Comparison of ENCODE assay signal across 8 mouse cellular contexts in the genomic region with DNA sequence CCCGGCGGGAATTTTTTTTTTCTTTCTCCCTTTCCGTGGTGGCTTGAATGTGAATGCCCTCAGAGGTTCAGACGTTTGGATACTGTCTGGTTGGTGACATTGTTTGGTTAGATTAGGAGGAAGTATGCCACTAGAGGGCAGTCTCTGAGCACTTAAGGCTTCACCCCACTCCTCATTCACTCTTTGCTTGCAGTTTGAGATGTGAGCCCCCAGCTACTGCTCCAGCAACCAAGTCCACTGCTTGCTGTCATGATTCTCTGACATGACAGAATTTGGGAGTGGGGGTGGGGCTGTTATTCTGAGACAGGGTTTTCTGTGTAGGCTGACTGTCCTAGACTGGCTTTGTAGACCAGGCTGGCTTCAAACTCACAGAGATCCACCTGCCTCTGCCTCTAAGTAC. TPM values are rescaled to one million over a fixed set of nuclear protein-coding genes. Genes with fewer than 3 reads are reported as not detected.
DNase-seq lines count a peak whose midpoint lies in the region; ATAC-seq lines count a peak whose summit lies in the region.

No protein-coding gene starts in this region.

- ATAC-seq in cerebellum, adult (ENCODE audit: insufficient number of reproducible peaks, low FRiP score, low TSS enrichment) = no peak
- peak; percentile 39; the same call in 1 of the 2 replicates for ATAC-seq in neutrophil, adult 5-6 weeks (ENCODE audit: extremely low read depth, insufficient number of reproducible peaks, low FRiP score, poor library complexity, severe bottlenecking)

- intact Hi-C loops in left cerebral cortex, postnatal 36 days (cut with DNase I) = loop anchor here (2.0 kb wide), 1 partner anchor 55 kb away; no protein-coding TSS in a partner anchor

- peak; percentile 73 to 84 for DNase-seq in cerebellum, postnatal 10 days
- DNase-seq in left cerebral cortex, adult 18-20 months (ENCODE audit: low spot score in 2 of 2) = peak; percentile 32 to 33
- no peak for DNase-seq in left cerebral cortex, postnatal 36 days (ENCODE audit: low spot score in 2 of 2)
- DNase-seq in T-cell, adult 2 months (ENCODE audit: low spot score) = peak; percentile 17
- DNase-seq in kidney, postnatal 36 days = peak; percentile 56 to 68
- no peak for DNase-seq in frontal cortex, postnatal 14 days (ENCODE audit: low spot score in 2 of 2)

RNA-seq across cellular contexts. Expression of a gene that starts 12.9 kb away (rescaled TPM):
- total RNA-seq in left cerebral cortex, adult 18-20 months (2021) = 10 to 100 TPM; 29.6 to 32.6 TPM
- total RNA-seq in left cerebral cortex, postnatal 36 days (2021) = 10 to 100 TPM; 27.4 to 29.1 TPM
- 50.6 and 53.2 TPM in 2 replicates for total RNA-seq in neutrophil, adult 5-6 weeks (2017)

RNA-seq across cellular contexts. Expression of a gene that starts 17.0 kb away (rescaled TPM):
- total RNA-seq in left cerebral cortex, adult 18-20 months (2021) = 10 to 100 TPM; 12.1 to 12.6 TPM
- 10 to 100 TPM; 15.7 to 16.5 TPM for total RNA-seq in left cerebral cortex, postnatal 36 days (2021)
- total RNA-seq in neutrophil, adult 5-6 weeks (2017) = 15.5 and 15.7 TPM in 2 replicates

RNA-seq across cellular contexts. Expression of a gene that starts 32.0 kb away (rescaled TPM):
- not detected for total RNA-seq in left cerebral cortex, adult 18-20 months (2021)
- total RNA-seq in left cerebral cortex, postnatal 36 days (2021) = not detected
- not detected in 2 replicates for total RNA-seq in neutrophil, adult 5-6 weeks (2017)

RNA-seq across cellular contexts. Expression of a gene that starts 46.9 kb away (rescaled TPM):
- total RNA-seq in left cerebral cortex, adult 18-20 months (2021) = under 1 TPM in 1 of 2 experiments, not detected in 1; 0.40 TPM
- not detected for total RNA-seq in left cerebral cortex, postnatal 36 days (2021)
- not detected in 2 replicates for total RNA-seq in neutrophil, adult 5-6 weeks (2017)

RNA-seq across cellular contexts. Expression of a gene that starts 49.1 kb away (rescaled TPM):
- total RNA-seq in left cerebral cortex, adult 18-20 months (2021) = 100 to 1,000 TPM; 198 to 204 TPM
- total RNA-seq in left cerebral cortex, postnatal 36 days (2021) = 100 to 1,000 TPM; 181 to 206 TPM
- total RNA-seq in neutrophil, adult 5-6 weeks (2017) = 22.2 and 28.7 TPM in 2 replicates

Comparison
In these comparisons a context has a peak if more than half of its experiments do, and no peak if none do; other contexts are left out.
1. DNase-seq: peak in cerebellum, postnatal 10 days (2 of 2), left cerebral cortex, adult 18-20 months (2 of 2), T-cell, adult 2 months (single experiment) and kidney, postnatal 36 days (2 of 2); none in left cerebral cortex, postnatal 36 days (0 of 2) and frontal cortex, postnatal 14 days (0 of 2).